Mouse (Mus musculus) embryonic facial prominence, embryonic 12.5 days (tissue): ENCODE measurements around the gene Pbx2. TPM values are rescaled to one million over a fixed set of nuclear protein-coding genes. Genes with fewer than 3 reads are reported as not detected.

ENCODE experiments used
- ATAC-seq: fragments of 200-750 bp; cut with Nextera tagmentation; 2 replicates; pipeline ENCODE4 v1.8.0; 2017; ENCODE audit not compliant: insufficient number of reproducible peaks, insufficient read depth, low FRiP score, low TSS enrichment
- H3K27ac ChIP-seq: fragments of 300-500 bp; sonication (generic); 2 replicates; pipeline ENCODE4 v1.5.1; 2016; ENCODE audit warnings: mild to moderate bottlenecking
- H3K27me3 ChIP-seq: fragments of 300-500 bp; sonication (generic); 2 replicates; pipeline ENCODE4 v1.6.1; 2016; ENCODE audit warnings: mild to moderate bottlenecking, moderate library complexity
- H3K36me3 ChIP-seq: fragments of 300-500 bp; sonication (generic); 2 replicates; pipeline ENCODE4 v1.6.1; 2016; ENCODE audit warnings: mild to moderate bottlenecking
- H3K4me1 ChIP-seq: fragments of 300-500 bp; sonication (generic); 2 replicates; pipeline ENCODE4 v1.6.1; 2016
- H3K4me2 ChIP-seq: fragments of 300-500 bp; sonication (generic); replicated peaks from 2 replicates; pipeline ENCODE4 v1.6.1; 2016; ENCODE audit warnings: mild to moderate bottlenecking, moderate library complexity
- H3K4me3 ChIP-seq: fragments of 300-500 bp; sonication (generic); 2 replicates; pipeline ENCODE4 v1.5.1; 2016; ENCODE audit warnings: mild to moderate bottlenecking
- H3K9ac ChIP-seq: fragments of 300-500 bp; sonication (generic); 2 replicates; pipeline ENCODE4 v1.6.1; 2016; ENCODE audit warnings: mild to moderate bottlenecking, moderate library complexity
- H3K9me3 ChIP-seq: fragments of 300-500 bp; sonication (generic); 2 replicates; pipeline ENCODE4 v1.6.1; 2016; ENCODE audit warnings: mild to moderate bottlenecking, moderate library complexity
- WGBS: fragments of 180-500 bp; shearing (Covaris S2); methylation state at CpG from one replicate; pipeline ENCODE4 v1.1.7; 2016; 5-methylcytosine and 5-hydroxymethylcytosine counted together
- polyA plus RNA-seq: library from polyadenylated mRNA; unstranded; fragments of >200 nt; fragmentation: Nextera tagmentation; extraction: Ambion mirVana; gene quantifications from 2 replicates; pipeline ENCODE4 v1.2.1, GENCODE M21; 2016

The Pbx2 gene
- polyA plus RNA-seq, 1 experiment from 2014 or later, result 28.0 TPM

GRCm38 (mm10) chr17:34604511-34605237, 13.6 kb downstream of the Pbx2 start:
- Histone ChIP-seq H3K9ac (peak overlapping the region; percentile 97), H3K4me3 (peak overlapping the region; percentile 97), H3K4me1 (peaks cover 41% of the 10 kb centered on the region), H3K27me3 (no peaks in the 10 kb centered on the region), H3K36me3 (peaks cover 23% of the 10 kb centered on the region), H3K27ac (peak overlapping the region; percentile 91), H3K9me3 (no peaks in the 10 kb centered on the region), H3K4me2 (peak overlapping the region; percentile 91)
- 17% methylated on average over 24 of the region's 24 CpGs for WGBS
- no peak; the same call in 1 of the 2 replicates for ATAC-seq

DNA sequence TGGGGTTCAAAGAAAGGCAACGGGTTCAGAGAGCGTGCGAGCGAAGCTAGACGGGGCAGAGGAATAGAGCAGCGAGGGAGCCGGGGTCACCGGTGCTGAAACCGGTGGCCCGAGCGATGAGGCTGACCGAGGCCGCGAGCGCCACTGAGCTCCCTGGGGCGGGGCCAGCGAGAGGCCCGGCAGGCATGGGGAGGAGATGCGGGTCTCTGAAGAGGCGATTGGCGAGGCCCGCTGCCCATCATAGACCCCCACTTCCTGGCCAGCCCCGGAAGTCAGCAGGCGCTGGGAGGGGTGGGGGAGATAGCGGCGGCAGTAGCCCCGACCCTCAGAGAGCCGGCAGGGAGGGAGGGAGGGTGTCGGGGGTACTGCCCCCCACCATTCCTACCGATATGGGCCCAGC, 14.5 kb downstream of the Pbx2 start:
- peak; percentile 42 for ATAC-seq
- H3K27me3 ChIP-seq, result no peaks in the 10 kb centered on the region
- H3K36me3 ChIP-seq, result peaks cover 24% of the 10 kb centered on the region
- peak overlapping the region; percentile 97 for H3K9ac ChIP-seq
- peaks cover 41% of the 10 kb centered on the region for H3K4me1 ChIP-seq
- under 1% methylated on average over 30 of the region's 30 CpGs for WGBS
- H3K4me2 ChIP-seq, result peak overlapping the region; percentile 91
- peak overlapping the region; percentile 91 for H3K27ac ChIP-seq
- H3K4me3 ChIP-seq, result peak overlapping the region; percentile 97
- H3K9me3 ChIP-seq, result no peaks in the 10 kb centered on the region

GRCm38 (mm10) chr17:34606186-34607039, 15.3 kb downstream of the Pbx2 start:
- peak overlapping the region; percentile 97 for H3K9ac ChIP-seq
- H3K9me3 ChIP-seq, result no peaks in the 10 kb centered on the region
- peak overlapping the region; percentile 91 for H3K4me2 ChIP-seq
- peak overlapping the region; percentile 91 for H3K27ac ChIP-seq
- ATAC-seq, result no peak
- peak overlapping the region; percentile 97 for H3K4me3 ChIP-seq
- WGBS, result 16% methylated on average over 32 of the region's 32 CpGs
- H3K27me3 ChIP-seq, result no peaks in the 10 kb centered on the region
- peaks cover 41% of the 10 kb centered on the region for H3K4me1 ChIP-seq
- H3K36me3 ChIP-seq, result peaks cover 26% of the 10 kb centered on the region

- no peak overlapping the region for H3K4me3 ChIP-seq
- H3K4me2 ChIP-seq, result no peak overlapping the region
- H3K4me1 ChIP-seq, result peaks cover 30% of the 10 kb centered on the region
- peaks cover 35% of the 10 kb centered on the region for H3K36me3 ChIP-seq
- H3K27me3 ChIP-seq, result no peaks in the 10 kb centered on the region
- WGBS, result 89% methylated on average over 7 of the region's 7 CpGs
- no peak for ATAC-seq
- no peak overlapping the region for H3K27ac ChIP-seq
- no peak overlapping the region for H3K9ac ChIP-seq
- no peaks in the 10 kb centered on the region for H3K9me3 ChIP-seq
Observed at GRCm38 (mm10) chr17:34607997-34608396, 16.9 kb downstream of the Pbx2 start.

GRCm38 (mm10) chr17:34611050-34611449, 20.0 kb downstream of the Pbx2 start:
- H3K4me1 ChIP-seq, result peaks cover 19% of the 10 kb centered on the region
- 91% methylated on average over 8 of the region's 8 CpGs for WGBS
- no peak overlapping the region for H3K4me3 ChIP-seq
- ATAC-seq, result no peak
- no peak overlapping the region for H3K9ac ChIP-seq
- H3K4me2 ChIP-seq, result no peak overlapping the region
- H3K9me3 ChIP-seq, result no peaks in the 10 kb centered on the region
- H3K27me3 ChIP-seq, result no peaks in the 10 kb centered on the region
- peaks cover 53% of the 10 kb centered on the region for H3K36me3 ChIP-seq
- H3K27ac ChIP-seq, result no peak overlapping the region

GRCm38 (mm10) chr17:34613054-34613645, 22.1 kb downstream of the Pbx2 start:
- Histone ChIP-seq H3K4me1 (peaks cover 5% of the 10 kb centered on the region; the same call in 1 of the 2 replicates), H3K27ac (no peak overlapping the region), H3K36me3 (peaks cover 64% of the 10 kb centered on the region), H3K27me3 (no peaks in the 10 kb centered on the region), H3K9me3 (no peaks in the 10 kb centered on the region), H3K4me2 (no peak overlapping the region), H3K9ac (no peak overlapping the region), H3K4me3 (no peak overlapping the region)
- 86% methylated on average over 11 of the region's 11 CpGs for WGBS
- ATAC-seq, result no peak

DNA sequence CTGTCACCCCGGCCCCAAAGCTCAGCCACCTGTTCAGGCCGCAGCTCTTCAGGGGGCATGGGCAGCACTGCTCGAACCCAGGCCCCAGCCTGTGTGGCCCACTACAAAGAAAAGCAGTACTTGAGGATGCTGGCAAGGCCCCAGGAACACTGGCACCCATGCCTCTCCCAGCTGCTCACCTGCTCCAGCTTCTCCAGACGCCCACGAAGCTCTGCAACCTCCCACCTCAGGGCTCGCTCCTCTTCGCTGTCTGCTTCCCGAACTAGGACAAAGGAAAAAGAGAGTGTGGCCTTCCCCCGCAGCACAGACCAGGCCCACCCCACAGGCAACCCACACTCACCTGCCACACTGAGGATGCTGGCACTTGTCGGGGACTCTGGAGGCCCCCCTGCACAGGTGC, 22.8 kb downstream of the Pbx2 start:
- Histone ChIP-seq H3K9me3 (no peaks in the 10 kb centered on the region), H3K4me1 (no peaks in the 10 kb centered on the region), H3K36me3 (peaks cover 62% of the 10 kb centered on the region), H3K27ac (no peak overlapping the region), H3K9ac (no peak overlapping the region), H3K4me3 (no peak overlapping the region), H3K4me2 (no peak overlapping the region; the same call in 1 of the 2 replicates), H3K27me3 (no peaks in the 10 kb centered on the region)
- no peak for ATAC-seq
- WGBS, result 93% methylated on average over 10 of the region's 10 CpGs

- Histone ChIP-seq H3K27ac (no peak within 1 kb of the TSS; the same call in 1 of the 2 replicates), H3K27me3 (no peaks in the 10 kb centered on the region), H3K4me2 (no peak within 1 kb of the TSS), H3K4me3 (no peak within 1 kb of the TSS), H3K9me3 (no peaks in the 10 kb centered on the region), H3K36me3 (peaks cover 62% of the 10 kb centered on the region), H3K4me1 (no peaks in the 10 kb centered on the region), H3K9ac (no peak within 1 kb of the TSS)
- no peak for ATAC-seq
- 44% methylated on average over 6 of the region's 6 CpGs for WGBS
Observed at GRCm38 (mm10) chr17:34615871-34616270, 24.8 kb downstream of the Pbx2 start, which contains the start of gene Egfl8. Egfl8 (minus strand) TSS chr17:34615971.

- no peak overlapping the region for H3K27ac ChIP-seq
- H3K4me2 ChIP-seq, result no peak overlapping the region
- H3K4me1 ChIP-seq, result no peaks in the 10 kb centered on the region
- H3K9ac ChIP-seq, result no peak overlapping the region
- H3K36me3 ChIP-seq, result peaks cover 54% of the 10 kb centered on the region
- H3K4me3 ChIP-seq, result no peak overlapping the region
- H3K27me3 ChIP-seq, result no peaks in the 10 kb centered on the region
- WGBS, result 16% methylated on average over 6 of the region's 6 CpGs
- no peaks in the 10 kb centered on the region for H3K9me3 ChIP-seq
- ATAC-seq, result no peak
Observed at GRCm38 (mm10) chr17:34618999-34619398, 27.9 kb downstream of the Pbx2 start.

DNA sequence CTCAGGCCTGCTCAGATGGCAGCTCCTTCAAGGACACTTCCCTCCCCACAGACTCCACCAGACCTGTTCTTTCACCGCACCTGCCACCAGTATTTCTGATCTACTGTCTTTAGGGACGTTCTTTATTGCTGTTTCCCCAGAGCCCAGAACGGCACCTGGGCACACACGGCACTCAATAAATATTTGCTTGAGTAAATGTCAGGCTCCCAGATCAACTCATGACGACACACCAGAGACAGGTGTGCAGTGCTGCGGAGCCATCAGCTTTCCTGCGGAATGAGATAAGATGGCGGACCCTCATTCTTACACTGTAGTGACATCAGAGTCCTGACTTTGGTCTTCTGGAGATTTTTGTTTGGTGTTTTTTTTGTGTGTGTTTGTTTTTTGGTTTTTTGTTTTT, 29.9 kb downstream of the Pbx2 start:
- no peak overlapping the region for H3K4me3 ChIP-seq
- no peak overlapping the region for H3K27ac ChIP-seq
- peaks cover 48% of the 10 kb centered on the region for H3K36me3 ChIP-seq
- ATAC-seq, result no peak
- 92% methylated on average over 8 of the region's 8 CpGs for WGBS
- H3K27me3 ChIP-seq, result no peaks in the 10 kb centered on the region
- no peaks in the 10 kb centered on the region for H3K9me3 ChIP-seq
- peaks cover under 1% of the 10 kb centered on the region; the same call in 1 of the 2 replicates for H3K4me1 ChIP-seq
- H3K4me2 ChIP-seq, result no peak overlapping the region
- H3K9ac ChIP-seq, result no peak overlapping the region

GRCm38 (mm10) chr17:34623161-34623560, 32.1 kb downstream of the Pbx2 start:
- Histone ChIP-seq H3K27ac (no peak overlapping the region), H3K36me3 (peaks cover 32% of the 10 kb centered on the region), H3K4me2 (no peak overlapping the region), H3K4me3 (no peak overlapping the region), H3K9me3 (no peaks in the 10 kb centered on the region), H3K9ac (no peak overlapping the region), H3K4me1 (peaks cover 10% of the 10 kb centered on the region; the same call in 1 of the 2 replicates), H3K27me3 (no peaks in the 10 kb centered on the region)
- 83% methylated on average over 9 of the region's 9 CpGs for WGBS
- ATAC-seq, result no peak
